Mouse (Mus musculus) erythroblast, embryonic 14.5 days (primary cell): Measurements from ENCODE around the gene Gm5127.

Experiments used
- GATA1 ChIP-seq: IDR thresholded peaks from 2 replicates; pipeline ENCODE4 v1.6.1; 2012; ENCODE audit warnings: low read length, inconsistent platforms, mixed read lengths
- TAL1 ChIP-seq: IDR thresholded peaks from 3 replicates; pipeline ENCODE4 v1.6.1; 2012; ENCODE audit warnings: low read length, inconsistent platforms, mixed read lengths

- TF ChIP-seq GATA1 = no peak
- TF ChIP-seq TAL1 = no peak
These were observed 20.4 kb downstream of the Gm5127 start, which contains the start of gene Cysltr1 for GRCm38 (mm10) chrX:106603386-106603785.
